Mouse (Mus musculus): ENCODE data around the gene Rbm34. TPM values are rescaled to one million over a fixed set of nuclear protein-coding genes. Genes with fewer than 3 reads are reported as not detected.
A peak's percentile ranks its signal among the peaks of the same experiment; 100 is the strongest.
"Not testable (repeated sequence)": the region's sequence is repeated elsewhere in the genome, so short reads cannot be mapped to it uniquely, and the experiment has no call there.

Rbm34 gene
- polyA plus RNA-seq, 1 experiment from 2014 or later, result 24.8 TPM

- Histone ChIP-seq H3K4me1 (peaks cover 8% of the 10 kb centered on the region), H3K9ac (no peak overlapping the region), H3K36me3 (replicated peaks) (no peaks in the 10 kb centered on the region), H3K27me3 (replicated peaks) (no peaks in the 10 kb centered on the region), H3K4me2 (no peak overlapping the region), H3K27ac (no peak overlapping the region), H3K9me3 (no peaks in the 10 kb centered on the region), H3K4me3 (no peak overlapping the region)
- ATAC-seq (replicated peaks), result no peak
- 48% methylated on average over 10 of the region's 10 CpGs for WGBS
These were observed 56.1 kb downstream of the Rbm34 start for GRCm38 (mm10) chr8:126914609-126915375.

DNA sequence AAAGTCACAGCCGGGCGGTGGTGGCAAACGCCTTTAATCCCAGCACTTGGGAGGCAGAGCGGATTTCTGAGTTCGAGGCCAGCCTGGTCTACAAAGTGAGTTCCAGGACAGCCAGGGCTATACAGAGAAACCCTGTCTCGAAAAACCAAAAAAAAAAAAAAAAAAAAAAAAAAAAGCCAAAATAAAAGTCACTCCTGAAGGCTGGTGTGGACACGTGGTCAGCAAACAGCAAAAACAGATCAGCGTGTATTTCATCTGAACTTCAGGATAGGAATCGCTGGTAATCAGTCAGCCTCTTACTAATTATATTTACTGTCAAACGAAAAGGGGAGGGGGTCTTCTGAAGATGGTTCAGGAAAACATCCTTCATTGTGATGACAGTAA, 56.8 kb downstream of the Rbm34 start:
- H3K9ac ChIP-seq; ATAC-seq (replicated peaks); H3K36me3 ChIP-seq (replicated peaks); H3K4me3 ChIP-seq; H3K27me3 ChIP-seq (replicated peaks); H3K4me2 ChIP-seq; H3K9me3 ChIP-seq; H3K27ac ChIP-seq; H3K4me1 ChIP-seq: not testable (repeated sequence)
- 71% methylated on average over 10 of the region's 10 CpGs for WGBS

DNA sequence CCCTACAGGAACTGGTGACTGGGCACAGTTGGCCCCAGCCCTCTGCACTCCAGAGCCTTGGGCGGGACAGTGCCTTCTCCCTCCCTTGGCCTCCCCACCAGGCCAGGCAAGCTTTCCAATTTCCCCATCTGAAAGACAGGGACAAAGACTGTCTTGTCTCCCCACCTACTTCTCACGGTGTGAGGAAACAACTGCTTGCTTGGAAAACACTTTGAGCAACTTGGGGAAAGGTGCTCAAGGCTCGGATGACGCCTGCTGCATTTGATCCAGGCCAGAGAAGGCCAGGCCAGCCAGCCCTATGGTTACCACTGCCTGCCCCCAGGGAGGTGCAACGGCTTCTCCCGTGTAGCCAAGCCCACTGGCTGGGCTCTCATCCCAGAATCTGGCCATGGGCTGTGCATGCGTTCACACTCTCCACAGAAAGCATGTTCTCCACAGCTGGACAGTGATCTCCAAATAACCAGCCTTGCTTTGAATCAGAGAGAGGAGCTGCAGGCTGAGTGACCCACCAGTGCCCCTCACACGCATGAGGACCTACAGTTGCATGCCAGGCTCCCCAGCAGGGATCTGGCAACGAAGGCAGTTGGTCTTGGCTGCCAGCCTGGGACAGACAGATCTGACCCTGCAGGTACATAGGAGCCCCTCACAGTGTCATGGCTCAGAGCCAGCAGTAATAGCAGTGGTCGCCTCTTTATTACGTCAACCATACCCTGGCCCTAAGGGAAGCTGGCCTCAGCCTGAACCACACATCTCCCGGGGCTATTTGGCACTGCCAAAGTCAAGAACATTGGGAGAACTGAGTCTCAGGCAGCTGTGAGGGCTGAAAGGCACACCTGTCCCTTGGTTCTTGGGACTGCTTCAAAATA, 57.4 kb downstream of the Rbm34 start:
- Histone ChIP-seq H3K36me3 (replicated peaks) (no peaks in the 10 kb centered on the region), H3K27me3 (replicated peaks) (no peaks in the 10 kb centered on the region), H3K4me3 (no peak overlapping the region), H3K9ac (no peak overlapping the region), H3K27ac (no peak overlapping the region; the same call in 1 of the 2 replicates), H3K4me2 (no peak overlapping the region), H3K9me3 (no peaks in the 10 kb centered on the region), H3K4me1 (peaks cover 8% of the 10 kb centered on the region)
- no peak for ATAC-seq (replicated peaks)
- 53% methylated on average over 12 of the region's 12 CpGs for WGBS

DNA sequence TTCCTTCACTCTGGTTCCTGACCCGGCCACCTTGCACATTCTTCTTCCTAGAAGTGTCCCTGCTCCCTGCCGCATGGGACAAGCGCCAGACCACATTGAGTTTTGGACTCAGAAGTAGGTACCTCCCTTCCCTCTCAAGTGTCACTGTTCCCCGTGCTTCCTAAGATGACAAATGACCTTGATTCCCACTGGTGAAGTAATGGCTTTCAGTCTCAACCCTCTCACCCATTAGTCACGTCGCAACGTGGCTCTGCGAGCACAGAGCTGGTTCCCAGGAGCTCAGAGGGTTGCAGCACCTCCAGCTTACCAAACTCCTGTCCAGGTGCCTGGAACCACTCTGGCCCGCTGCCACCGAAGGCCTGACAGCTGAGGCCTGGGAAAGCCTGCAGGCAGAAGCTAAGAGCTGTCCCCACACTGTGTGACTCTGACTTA, 61.5 kb downstream of the Rbm34 start:
- H3K27me3 ChIP-seq (replicated peaks), result no peaks in the 10 kb centered on the region
- H3K4me3 ChIP-seq, result no peak overlapping the region
- no peak overlapping the region for H3K9ac ChIP-seq
- ATAC-seq (replicated peaks), result no peak
- no peak overlapping the region for H3K4me2 ChIP-seq
- no peaks in the 10 kb centered on the region for H3K36me3 ChIP-seq (replicated peaks)
- WGBS, result 88% methylated on average over 10 of the region's 10 CpGs
- no peaks in the 10 kb centered on the region for H3K9me3 ChIP-seq
- peaks cover 5% of the 10 kb centered on the region; the same call in 1 of the 2 replicates for H3K4me1 ChIP-seq
- no peak overlapping the region for H3K27ac ChIP-seq

GRCm38 (mm10) chr8:126908805-126909204, 62.1 kb downstream of the Rbm34 start:
- peaks cover 5% of the 10 kb centered on the region; the same call in 1 of the 2 replicates for H3K4me1 ChIP-seq
- H3K27me3 ChIP-seq (replicated peaks), result no peaks in the 10 kb centered on the region
- WGBS, result 80% methylated on average over 6 of the region's 6 CpGs
- ATAC-seq (replicated peaks), result no peak
- no peak overlapping the region for H3K4me2 ChIP-seq
- no peak overlapping the region for H3K4me3 ChIP-seq
- H3K27ac ChIP-seq, result no peak overlapping the region
- no peaks in the 10 kb centered on the region for H3K9me3 ChIP-seq
- H3K36me3 ChIP-seq (replicated peaks), result no peaks in the 10 kb centered on the region
- H3K9ac ChIP-seq, result no peak overlapping the region

DNA sequence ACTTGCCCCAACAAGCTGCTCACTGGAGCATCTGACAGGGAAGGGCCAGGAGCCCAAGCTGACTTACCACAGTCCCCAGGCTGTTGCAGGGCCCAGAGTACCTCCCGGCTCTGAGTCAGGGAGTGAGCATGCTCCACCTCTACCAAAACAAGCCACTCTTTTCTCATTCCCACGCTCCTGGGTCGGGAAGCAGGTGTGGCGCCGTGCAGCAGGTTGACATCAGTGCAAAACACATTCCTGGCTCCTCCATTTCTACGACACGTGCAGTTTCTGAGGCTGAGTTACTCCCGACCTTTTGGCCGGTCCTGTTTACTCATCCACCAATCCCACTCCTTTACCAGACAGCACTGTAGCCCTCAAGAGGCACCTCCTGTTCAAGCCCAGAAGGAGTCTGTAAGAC, 62.9 kb downstream of the Rbm34 start:
- Histone ChIP-seq H3K4me2 (no peak overlapping the region), H3K9me3 (no peaks in the 10 kb centered on the region), H3K27me3 (replicated peaks) (no peaks in the 10 kb centered on the region), H3K9ac (no peak overlapping the region), H3K27ac (no peak overlapping the region), H3K4me1 (no peaks in the 10 kb centered on the region), H3K36me3 (replicated peaks) (no peaks in the 10 kb centered on the region), H3K4me3 (no peak overlapping the region)
- ATAC-seq (replicated peaks), result no peak
- 86% methylated on average over 9 of the region's 9 CpGs for WGBS

GRCm38 (mm10) chr8:126907374-126907773, 63.5 kb downstream of the Rbm34 start:
- Histone ChIP-seq H3K9me3 (no peaks in the 10 kb centered on the region), H3K4me3 (no peak overlapping the region), H3K4me2 (no peak overlapping the region), H3K36me3 (replicated peaks) (no peaks in the 10 kb centered on the region), H3K27me3 (replicated peaks) (no peaks in the 10 kb centered on the region), H3K4me1 (no peaks in the 10 kb centered on the region), H3K9ac (no peak overlapping the region), H3K27ac (no peak overlapping the region)
- 65% methylated on average over 3 of the region's 3 CpGs for WGBS
- peak; percentile 50; the same call in 1 of the 2 replicates for ATAC-seq (replicated peaks)

GRCm38 (mm10) chr8:126905387-126905786, 65.5 kb downstream of the Rbm34 start:
- H3K4me1 ChIP-seq, result no peaks in the 10 kb centered on the region
- no peak overlapping the region for H3K4me2 ChIP-seq
- no peaks in the 10 kb centered on the region for H3K36me3 ChIP-seq (replicated peaks)
- H3K9ac ChIP-seq, result no peak overlapping the region
- 95% methylated on average over 3 of the region's 3 CpGs for WGBS
- no peak overlapping the region for H3K27ac ChIP-seq
- no peaks in the 10 kb centered on the region for H3K27me3 ChIP-seq (replicated peaks)
- no peak for ATAC-seq (replicated peaks)
- H3K4me3 ChIP-seq, result no peak overlapping the region
- no peaks in the 10 kb centered on the region for H3K9me3 ChIP-seq

DNA sequence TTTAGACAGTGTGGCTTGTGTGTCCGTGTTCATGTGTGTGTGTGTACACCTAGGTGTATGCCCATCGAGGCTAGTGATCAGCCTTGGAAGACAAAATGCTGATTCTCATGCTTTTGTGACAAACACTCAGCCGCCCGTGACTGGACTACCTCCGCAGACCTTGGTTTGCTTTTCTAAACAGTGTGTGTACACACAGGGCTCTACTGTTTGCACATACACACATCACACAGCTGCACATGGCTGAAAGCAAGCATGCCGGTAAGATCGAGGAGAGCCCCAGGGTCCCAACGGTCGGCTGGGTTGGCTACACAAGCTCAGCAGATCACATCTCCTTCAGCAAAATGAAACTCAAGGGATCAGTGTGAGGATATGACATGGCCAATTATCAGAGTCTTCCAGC, 66.9 kb downstream of the Rbm34 start:
- no peak overlapping the region for H3K27ac ChIP-seq
- no peaks in the 10 kb centered on the region for H3K27me3 ChIP-seq (replicated peaks)
- H3K9me3 ChIP-seq, result no peaks in the 10 kb centered on the region
- H3K4me3 ChIP-seq, result no peak overlapping the region
- ATAC-seq (replicated peaks), result no peak
- no peak overlapping the region for H3K9ac ChIP-seq
- 85% methylated on average over 9 of the region's 9 CpGs for WGBS
- H3K4me1 ChIP-seq, result no peaks in the 10 kb centered on the region
- H3K36me3 ChIP-seq (replicated peaks), result no peaks in the 10 kb centered on the region
- no peak overlapping the region for H3K4me2 ChIP-seq

DNA sequence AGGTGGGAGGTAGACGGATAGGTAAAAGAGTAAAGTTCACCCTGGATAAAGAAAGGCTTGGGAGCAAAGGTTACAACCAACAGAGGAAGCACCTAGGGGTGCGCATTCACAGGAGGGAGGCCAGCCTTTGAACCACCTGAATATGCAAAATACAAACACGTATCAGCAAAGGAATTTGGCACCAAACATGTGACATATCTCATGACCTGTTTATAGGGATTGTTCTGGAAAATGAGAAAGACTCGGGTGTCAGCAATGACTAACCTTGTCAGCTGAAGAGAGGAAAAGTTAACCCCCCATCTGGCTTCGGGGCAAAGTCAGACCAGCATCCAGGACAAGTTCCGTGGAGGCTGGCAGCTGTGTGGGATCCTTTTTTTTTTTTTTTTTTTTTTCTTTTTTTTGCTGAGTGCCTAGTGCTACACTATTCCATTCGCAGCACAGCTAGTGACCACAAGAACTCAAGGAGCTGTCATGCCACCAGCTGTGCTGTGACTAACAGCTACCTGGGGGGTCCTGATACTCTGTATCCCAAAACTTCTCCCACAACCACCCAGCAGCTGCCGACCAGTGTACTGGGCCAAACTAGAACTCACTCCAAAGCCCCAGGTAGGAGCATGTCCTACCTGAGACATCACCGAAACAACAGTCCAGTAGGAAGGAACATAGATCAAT, 67.5 kb downstream of the Rbm34 start:
- no peak overlapping the region for H3K27ac ChIP-seq
- H3K27me3 ChIP-seq (replicated peaks), result no peaks in the 10 kb centered on the region
- H3K36me3 ChIP-seq (replicated peaks), result no peaks in the 10 kb centered on the region
- H3K4me2 ChIP-seq, result no peak overlapping the region
- H3K9me3 ChIP-seq, result no peaks in the 10 kb centered on the region
- 76% methylated on average over 9 of the region's 9 CpGs for WGBS
- no peak overlapping the region for H3K9ac ChIP-seq
- H3K4me1 ChIP-seq, result no peaks in the 10 kb centered on the region
- ATAC-seq (replicated peaks), result no peak
- no peak overlapping the region for H3K4me3 ChIP-seq

- H3K9ac ChIP-seq, result no peak overlapping the region
- no peak overlapping the region for H3K27ac ChIP-seq
- no peak for ATAC-seq (replicated peaks)
- no peaks in the 10 kb centered on the region for H3K27me3 ChIP-seq (replicated peaks)
- H3K9me3 ChIP-seq, result no peaks in the 10 kb centered on the region
- H3K4me2 ChIP-seq, result no peak overlapping the region
- 88% methylated on average over 1 of the region's 1 CpGs for WGBS
- H3K4me1 ChIP-seq, result no peaks in the 10 kb centered on the region
- no peaks in the 10 kb centered on the region for H3K36me3 ChIP-seq (replicated peaks)
- no peak overlapping the region for H3K4me3 ChIP-seq
These were observed 69.3 kb downstream of the Rbm34 start for GRCm38 (mm10) chr8:126901612-126902011.

- Histone ChIP-seq H3K9ac (no peak overlapping the region), H3K4me1 (no peaks in the 10 kb centered on the region), H3K27ac (no peak overlapping the region), H3K4me2 (no peak overlapping the region), H3K9me3 (no peaks in the 10 kb centered on the region), H3K36me3 (replicated peaks) (no peaks in the 10 kb centered on the region), H3K4me3 (no peak overlapping the region), H3K27me3 (replicated peaks) (no peaks in the 10 kb centered on the region)
- ATAC-seq (replicated peaks), result no peak
- WGBS, result 64% methylated on average over 2 of the region's 2 CpGs
These were observed 69.8 kb downstream of the Rbm34 start for GRCm38 (mm10) chr8:126901049-126901448.

Measured in midbrain, embryonic 15.5 days (tissue).